Mouse (Mus musculus) heart, adult 18-20 months (tissue): ENCODE data around the gene Trmt2a. TPM values are rescaled to one million over a fixed set of nuclear protein-coding genes. Genes with fewer than 3 reads are reported as not detected.
"Not testable (repeated sequence)": the region's sequence is repeated elsewhere in the genome, so short reads cannot be mapped to it uniquely, and the experiment has no call there.

Source experiments
- DNase-seq, 2 experiments: peaks; one replicate each; pipeline ENCODE4 v3.0.0; 2021 to 2022; ENCODE audit warnings: mixed read lengths in 1 of 2
- microRNA-seq, 2 experiments: library from miRNA; unstranded; fragments of <30 nt; microRNA quantifications; one replicate each; pipeline ENCODE4 v1.2.0; 2022
- total RNA-seq, 2 experiments: library from RNA; stranded (reverse); gene quantifications; 2 replicates each; pipeline ENCODE4 v1.2.3; 2021

The Trmt2a gene
- total RNA-seq, 2 experiments from 2014 or later = 13.8 to 16.7 TPM

GRCm38 (mm10) chr16:18288581-18289061 lies 40.1 kb downstream of the Trmt2a start:
- no peak for DNase-seq

DNA sequence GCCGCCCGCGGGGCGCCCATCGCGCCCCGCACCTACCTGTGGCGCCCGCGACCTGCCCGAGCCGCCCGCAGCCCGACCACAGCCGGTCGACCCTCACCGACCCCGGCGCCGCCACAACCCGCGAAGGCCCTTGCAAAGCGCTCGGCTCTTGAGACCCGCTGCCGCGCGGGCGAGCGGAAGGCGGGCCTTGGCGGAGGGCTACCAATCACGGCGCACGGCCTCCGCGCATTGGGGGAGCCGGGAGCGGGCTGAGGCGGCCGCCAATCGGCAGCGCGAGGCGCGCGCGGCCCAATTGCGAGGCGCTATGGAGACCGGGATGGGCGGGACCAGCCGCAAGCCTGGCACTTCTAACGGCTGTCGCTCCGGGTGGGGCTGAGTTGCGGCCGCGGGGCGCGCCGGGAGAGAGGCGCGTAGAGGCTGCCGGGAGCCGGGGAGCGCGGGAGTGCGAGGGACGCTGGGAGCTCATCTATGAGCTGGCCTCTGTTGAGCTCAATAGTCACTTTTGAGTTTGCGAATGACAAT lies 40.6 kb downstream of the Trmt2a start, which contains the start of gene Dgcr8:
Gene Dgcr8 (minus strand): TSS at position 180 of the 522 bp plus-strand sequence.
- DNase-seq = peak; percentile 96 to 99

- DNase-seq = not testable (repeated sequence)
Measured at GRCm38 (mm10) chr16:18289614-18290013, 41.1 kb downstream of the Trmt2a start.

Small RNA genes lying within 50 kb of the gene (microRNA-seq; reads per million reads assigned to microRNA genes)
- 0 reads per million in 2 experiments for gene Gm24572
- gene Mir1306 = 129 to 227 reads per million in 2 experiments

Other genes starting within 250 kb of the Trmt2a start
- gene Dgcr6, start 195.8 kb upstream of the Trmt2a start, total RNA-seq = 10 to 100 TPM; 41.8 to 42.0 TPM
- gene Prodh, start 158.5 kb upstream of the Trmt2a start, total RNA-seq = 10 to 100 TPM; 12.3 to 17.9 TPM
- 1 to 10 TPM; 3.6 to 5.5 TPM for gene Rtn4r, start 121.0 kb upstream of the Trmt2a start, total RNA-seq
- not detected for gene Ccdc188, start 30.8 kb upstream of the Trmt2a start, total RNA-seq
- gene Zdhhc8, start 13.5 kb upstream of the Trmt2a start, total RNA-seq = 10 to 100 TPM; 18.1 to 25.1 TPM
- gene Ranbp1, start 53 bp downstream of the Trmt2a start, total RNA-seq = 10 to 100 TPM; 36.3 to 42.5 TPM
- not detected for gene Gm49776, start 9.6 kb downstream of the Trmt2a start, total RNA-seq
- 10 to 100 TPM; 10.9 to 12.4 TPM for gene Dgcr8, start 40.6 kb downstream of the Trmt2a start, total RNA-seq
- 100 to 1,000 TPM; 170 to 176 TPM for gene Tango2, start 99.4 kb downstream of the Trmt2a start, total RNA-seq
- gene Arvcf, start 99.5 kb downstream of the Trmt2a start, total RNA-seq = 10 to 100 TPM; 13.1 to 15.1 TPM
- gene Txnrd2, start 177.7 kb downstream of the Trmt2a start, total RNA-seq = 10 to 100 TPM; 42.9 to 44.4 TPM
- 100 to 1,000 TPM; 123 to 141 TPM for gene Comt, start 178.2 kb downstream of the Trmt2a start, total RNA-seq